Mouse (Mus musculus): ENCODE data around the gene Zfp710. TPM values are rescaled to one million over a fixed set of nuclear protein-coding genes. Genes with fewer than 3 reads are reported as not detected.

Gene Zfp710
- total and polyA plus RNA-seq, 3 experiments: 7.6 to 16.2 (median 14.4) TPM

- dilution Hi-C loops (cut with MboI; ENCODE audit: extremely low pct_ligation_motif_present, extremely low pct_unique_long_range_greater_than_20kb, low sequenced_read_pairs) (no loop called here), in situ Hi-C loops (cut with MboI; ENCODE audit: low pct_ligation_motif_present, low pct_unique_long_range_greater_than_20kb, low sequenced_read_pairs) (no loop called here)
- peaks cover 26 to 81% of the 10 kb centered on the region in 2 experiments for H3K4me1 ChIP-seq (ENCODE audit: control insufficient read depth in 1 of 2, insufficient read depth in 2 of 2)
- TF ChIP-seq CTCF (conservative IDR thresholded peaks at IDR 0.05 in 1 of 2, IDR thresholded peaks at IDR 0.05 in 1 of 2; ENCODE audit: low read depth in 2 of 2, low read length in 2 of 2): no peak
- TF ChIP-seq SIN3A (IDR thresholded peaks at IDR 0.05; ENCODE audit: low read length): no peak
- no peak for TF ChIP-seq BHLHE40 (IDR thresholded peaks at IDR 0.05; ENCODE audit: low read depth, low read length)
- H3K27me3 ChIP-seq (replicated peaks): no peaks in the 10 kb centered on the region
- H3K36me3 ChIP-seq (replicated peaks in 1 of 2; ENCODE audit: control insufficient read depth in 1 of 2, insufficient read depth in 1 of 2, low read length in 1 of 2): peaks cover 0 to 28% of the 10 kb centered on the region in 2 experiments
- H3K4me2 ChIP-seq (ENCODE audit: insufficient read depth, low read depth, poor library complexity, severe bottlenecking): no peak overlapping the region
- no peak overlapping the region for H3K4me3 ChIP-seq (replicated peaks in 1 of 3; ENCODE audit: low read depth in 2 of 3, low read length in 2 of 3, poor library complexity in 1 of 3)
- no peaks in the 10 kb centered on the region for H3K9me3 ChIP-seq (replicated peaks; ENCODE audit: low read length)
- no peak overlapping the region for H3K27ac ChIP-seq (ENCODE audit: insufficient read depth, low read depth)
- H3K79me2 ChIP-seq (replicated peaks; ENCODE audit: control insufficient read depth, extremely low read depth, insufficient read depth, poor library complexity, severe bottlenecking): peaks cover 11% of the 10 kb centered on the region
- no peak for DNase-seq (ENCODE audit: extremely low read depth)
- no peak overlapping the region for H3K9ac ChIP-seq (ENCODE audit: insufficient read depth, low read depth)
Measured at GRCm38 (mm10) chr7:80053147-80053546, 28.5 kb downstream of the Zfp710 start.

DNA sequence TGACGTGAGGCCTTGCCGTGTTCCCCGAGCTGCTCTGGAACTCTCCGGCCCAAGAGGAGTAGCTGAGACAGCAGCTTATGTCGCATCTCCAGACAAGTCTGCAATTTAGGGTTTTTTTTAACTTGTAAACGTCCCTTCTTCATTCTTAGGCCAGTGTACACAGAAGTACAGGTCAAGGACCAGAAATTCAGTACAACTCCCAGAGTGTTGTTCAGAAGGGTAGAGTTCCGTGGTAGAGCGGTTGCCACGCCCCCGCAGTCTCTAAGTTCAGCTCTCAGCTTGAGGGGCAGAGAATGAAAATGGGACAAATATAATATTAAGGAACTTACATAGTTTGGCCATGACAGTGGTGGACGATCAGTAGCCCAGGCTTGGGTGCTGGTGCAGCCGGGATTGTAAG, 31.2 kb downstream of the Zfp710 start:
- no peak for DNase-seq (ENCODE audit: extremely low read depth)
- H3K4me1 ChIP-seq (ENCODE audit: control insufficient read depth in 1 of 2, insufficient read depth in 2 of 2): peaks cover 39 to 84% of the 10 kb centered on the region in 2 experiments
- peak overlapping the region; percentile 11; the same call in 1 of the 2 replicates for H3K27ac ChIP-seq (ENCODE audit: insufficient read depth, low read depth)
- in situ Hi-C loops (cut with MboI; ENCODE audit: low pct_ligation_motif_present, low pct_unique_long_range_greater_than_20kb, low sequenced_read_pairs): no loop called here
- peaks cover 12% of the 10 kb centered on the region for H3K79me2 ChIP-seq (replicated peaks; ENCODE audit: control insufficient read depth, extremely low read depth, insufficient read depth, poor library complexity, severe bottlenecking)
- H3K4me2 ChIP-seq (ENCODE audit: insufficient read depth, low read depth, poor library complexity, severe bottlenecking): 0 out of 2 replicates have a peak overlapping the region, but pooled peaks have one; percentile 14
- H3K27me3 ChIP-seq (replicated peaks): no peaks in the 10 kb centered on the region
- no peaks in the 10 kb centered on the region for H3K9me3 ChIP-seq (replicated peaks; ENCODE audit: low read length)
- TF ChIP-seq MAFK (IDR thresholded peaks at IDR 0.05; ENCODE audit: insufficient replicate concordance, low read length): no peak
- no peak for TF ChIP-seq BHLHE40 (IDR thresholded peaks at IDR 0.05; ENCODE audit: low read depth, low read length)
- no peak for TF ChIP-seq CTCF (conservative IDR thresholded peaks at IDR 0.05 in 1 of 2, IDR thresholded peaks at IDR 0.05 in 1 of 2; ENCODE audit: low read depth in 2 of 2, low read length in 2 of 2)
- TF ChIP-seq MAX (IDR thresholded peaks at IDR 0.05; ENCODE audit: low read length): no peak
- no peak for TF ChIP-seq POLR2AphosphoS2 (IDR thresholded peaks at IDR 0.05; ENCODE audit: low read depth, low read length)
- TF ChIP-seq CHD1 (IDR thresholded peaks at IDR 0.05; ENCODE audit: low read depth, low read length): no peak
- TF ChIP-seq RAD21 (IDR thresholded peaks at IDR 0.05; ENCODE audit: low read depth, low read length): no peak
- TF ChIP-seq ZC3H11A (IDR thresholded peaks at IDR 0.05; ENCODE audit: low read depth, low read length): no peak
- no peak for TF ChIP-seq GABPA (IDR thresholded peaks at IDR 0.05; ENCODE audit: insufficient replicate concordance, low read depth, low read length)
- TF ChIP-seq TBP (conservative IDR thresholded peaks at IDR 0.05; ENCODE audit: low read depth, low read length): no peak
- TF ChIP-seq RCOR1 (conservative IDR thresholded peaks at IDR 0.05; ENCODE audit: low read depth, low read length): no peak
- TF ChIP-seq ZKSCAN1 (IDR thresholded peaks at IDR 0.05; ENCODE audit: borderline replicate concordance, low read depth, low read length): no peak
- dilution Hi-C loops (cut with MboI; ENCODE audit: extremely low pct_ligation_motif_present, extremely low pct_unique_long_range_greater_than_20kb, low sequenced_read_pairs): no loop called here
- H3K4me3 ChIP-seq (replicated peaks in 1 of 3; ENCODE audit: low read depth in 2 of 3, low read length in 2 of 3, poor library complexity in 1 of 3): no peak overlapping the region
- peaks cover 0 to 33% of the 10 kb centered on the region in 2 experiments for H3K36me3 ChIP-seq (replicated peaks in 1 of 2; ENCODE audit: control insufficient read depth in 1 of 2, insufficient read depth in 1 of 2, low read length in 1 of 2)
- peak overlapping the region; percentile 38; the same call in 1 of the 2 replicates for H3K9ac ChIP-seq (ENCODE audit: insufficient read depth, low read depth)

Data from CH12.LX (cell line).